Mouse (Mus musculus): ENCODE results near the gene Gm20518. TPM values are rescaled to one million over a fixed set of nuclear protein-coding genes. Genes with fewer than 3 reads are reported as not detected.

The Gm20518 gene
- polyA plus RNA-seq, 2 experiments from 2014 or later = 0.28 to 0.38 TPM

- ATAC-seq = peak; percentile 3
Measured at GRCm38 (mm10) chr16:17804449-17804912, 87.0 kb downstream of the Gm20518 start.

- no peak for ATAC-seq
Measured at GRCm38 (mm10) chr16:17803675-17804448, 87.6 kb downstream of the Gm20518 start.

GRCm38 (mm10) chr16:17802839-17803674 is 88.4 kb downstream of the Gm20518 start:
- no peak for ATAC-seq

- no peak for ATAC-seq
Measured at GRCm38 (mm10) chr16:17802456-17802838, 89.0 kb downstream of the Gm20518 start.

GRCm38 (mm10) chr16:17801777-17802455 is 89.6 kb downstream of the Gm20518 start:
- ATAC-seq = no peak

- ATAC-seq = no peak
Measured at GRCm38 (mm10) chr16:17799584-17799983, 91.9 kb downstream of the Gm20518 start.

GRCm38 (mm10) chr16:17798321-17799180 is 92.9 kb downstream of the Gm20518 start:
- no peak for ATAC-seq

- ATAC-seq = no peak
Measured at GRCm38 (mm10) chr16:17797812-17798311, 93.6 kb downstream of the Gm20518 start.

- no peak for ATAC-seq
Measured at GRCm38 (mm10) chr16:17796971-17797811, 94.3 kb downstream of the Gm20518 start, which contains the start of gene Scarf2. Scarf2 (plus strand) TSS chr16:17797282.

GRCm38 (mm10) chr16:17796519-17796918 is 95.0 kb downstream of the Gm20518 start:
- ATAC-seq = no peak

- ATAC-seq = no peak
Measured at GRCm38 (mm10) chr16:17795643-17796042, 95.8 kb downstream of the Gm20518 start.

- ATAC-seq = no peak
Measured at GRCm38 (mm10) chr16:17794047-17794446, 97.4 kb downstream of the Gm20518 start.

- no peak for ATAC-seq
Measured at GRCm38 (mm10) chr16:17792728-17793127, 98.7 kb downstream of the Gm20518 start.

- ATAC-seq = no peak
Measured at GRCm38 (mm10) chr16:17785337-17785736, 106.1 kb downstream of the Gm20518 start.

Other genes starting within 250 kb of the Gm20518 start
- 1 to 10 TPM in 1 of 2 experiments, under 1 TPM in 1; 0.52 to 1.2 TPM for gene Ccdc74a, start 245.2 kb downstream of the Gm20518 start, polyA plus RNA-seq (2017; shearing (Covaris generic))
- 100 to 1,000 TPM in 1 of 2 experiments, 10 to 100 TPM in 1; 67.1 to 128 TPM for gene Med15, start 158.8 kb downstream of the Gm20518 start, polyA plus RNA-seq (2017; shearing (Covaris generic))
- 10 to 100 TPM; 15.6 to 30.9 TPM for gene Klhl22, start 132.1 kb downstream of the Gm20518 start, polyA plus RNA-seq (2017; shearing (Covaris generic))
- not detected for gene Scarf2, start 94.4 kb downstream of the Gm20518 start, polyA plus RNA-seq (2017; shearing (Covaris generic))
- not detected for gene B830017H08Rik, start 58.5 kb downstream of the Gm20518 start, polyA plus RNA-seq (2017; shearing (Covaris generic))
- 1 to 10 TPM; 4.1 to 5.2 TPM for gene Car15, start 53.3 kb downstream of the Gm20518 start, polyA plus RNA-seq (2017; shearing (Covaris generic))
- not detected for gene Tssk1, start 2.6 kb upstream of the Gm20518 start, polyA plus RNA-seq (2017; shearing (Covaris generic))
- 10 to 100 TPM; 20.2 to 28.9 TPM for gene Dgcr2, start 6.9 kb upstream of the Gm20518 start, polyA plus RNA-seq (2017; shearing (Covaris generic))
- not detected for gene Tssk2, start 7.0 kb upstream of the Gm20518 start, polyA plus RNA-seq (2017; shearing (Covaris generic))
- gene Ess2, start 19.7 kb upstream of the Gm20518 start, polyA plus RNA-seq (2017; shearing (Covaris generic)) = 10 to 100 TPM; 32.7 to 53.9 TPM
- not detected for gene Gsc2, start 23.4 kb upstream of the Gm20518 start, polyA plus RNA-seq (2017; shearing (Covaris generic))
- 1 to 10 TPM; 7.9 to 9.5 TPM for gene Slc25a1, start 36.5 kb upstream of the Gm20518 start, polyA plus RNA-seq (2017; shearing (Covaris generic))
- gene Vpreb2, start 88.8 kb upstream of the Gm20518 start, polyA plus RNA-seq (2017; shearing (Covaris generic)) = not detected
- 10 to 100 TPM; 16.4 to 21.2 TPM for gene Dgcr6, start 161.2 kb upstream of the Gm20518 start, polyA plus RNA-seq (2017; shearing (Covaris generic))
- 10 to 100 TPM in 1 of 2 experiments, 1 to 10 TPM in 1; 5.7 to 11.1 TPM for gene Prodh, start 198.5 kb upstream of the Gm20518 start, polyA plus RNA-seq (2017; shearing (Covaris generic))
- gene Rtn4r, start 236.0 kb upstream of the Gm20518 start, polyA plus RNA-seq (2017; shearing (Covaris generic)) = not detected